Mouse (Mus musculus) myocyte (in vitro differentiated cells): ENCODE results near the gene Zfp174. TPM values are rescaled to one million over a fixed set of nuclear protein-coding genes. Genes with fewer than 3 reads are reported as not detected.
A peak's percentile ranks its signal among the peaks of the same experiment; 100 is the strongest.
"Not testable (repeated sequence)": the region's sequence is repeated elsewhere in the genome, so short reads cannot be mapped to it uniquely, and the experiment has no call there.

ENCODE experiments used
- H3K27me3 ChIP-seq: one replicate; pipeline ENCODE4 v1.6.1; 2011; ENCODE audit not compliant: control insufficient read depth, insufficient read depth, insufficient read length
- H3K36me3 ChIP-seq: one replicate; pipeline ENCODE4 v1.6.1; 2011; ENCODE audit not compliant: control insufficient read depth, insufficient read depth
- H3K4me2 ChIP-seq: one replicate; pipeline ENCODE4 v1.6.1; 2011; ENCODE audit warnings: low read depth, control low read depth
- H3K4me3 ChIP-seq: one replicate; pipeline ENCODE4 v1.5.1; 2011; ENCODE audit warnings: mild to moderate bottlenecking, control low read depth, moderate library complexity
- H3K79me2 ChIP-seq: one replicate; pipeline ENCODE4 v1.6.1; 2011; ENCODE audit not compliant: control insufficient read depth, insufficient read depth
- H3ac ChIP-seq: one replicate; pipeline ENCODE4 v1.6.1; 2011; ENCODE audit not compliant: control insufficient read depth, insufficient read length
- CEBPB ChIP-seq: IDR thresholded peaks from 2 replicates; pipeline ENCODE4 v1.6.1; 2011; ENCODE audit warnings: mild to moderate bottlenecking, moderate library complexity; ENCODE audit not compliant: poor library complexity, insufficient read depth, severe bottlenecking
- MAX ChIP-seq: IDR thresholded peaks from one replicate; pipeline ENCODE4 v1.6.1; 2011; ENCODE audit warnings: low read depth, mild to moderate bottlenecking, control low read depth
- MYOD1 ChIP-seq, 3 experiments: IDR thresholded peaks; one replicate each; pipeline ENCODE4 v1.6.1; 2011; ENCODE audit warnings: control low read depth in 2 of 3, low read depth in 2 of 3, mild to moderate bottlenecking in 2 of 3, moderate library complexity in 1 of 3; ENCODE audit not compliant: insufficient read length in 2 of 3, control insufficient read depth in 1 of 3
- MYOG ChIP-seq, 3 experiments: IDR thresholded peaks; one replicate each; pipeline ENCODE4 v1.6.1; 2011; ENCODE audit warnings: control low read depth in 2 of 3, low read depth in 2 of 3, mild to moderate bottlenecking in 2 of 3; ENCODE audit not compliant: insufficient read length in 2 of 3, control insufficient read depth in 1 of 3, insufficient read depth in 1 of 3
- POLR2A ChIP-seq: IDR thresholded peaks from one replicate; pipeline ENCODE4 v1.6.1; 2011; ENCODE audit warnings: low read depth, mild to moderate bottlenecking, control low read depth, moderate library complexity; ENCODE audit not compliant: insufficient read length
- POLR2AphosphoS2 ChIP-seq: IDR thresholded peaks from one replicate; pipeline ENCODE4 v1.6.1; 2011; ENCODE audit warnings: low read depth, control low read depth; ENCODE audit not compliant: insufficient read length
- REST ChIP-seq: IDR thresholded peaks from one replicate; pipeline ENCODE4 v1.6.1; 2011; ENCODE audit warnings: mild to moderate bottlenecking, control low read depth, moderate library complexity; ENCODE audit not compliant: insufficient read depth, insufficient read length
- SRF ChIP-seq: IDR thresholded peaks from one replicate; pipeline ENCODE4 v1.6.1; 2011; ENCODE audit warnings: low read depth; ENCODE audit not compliant: control insufficient read depth, insufficient read length
- TCF12 ChIP-seq: IDR thresholded peaks from one replicate; pipeline ENCODE4 v1.6.1; 2011; ENCODE audit warnings: mild to moderate bottlenecking, control low read depth; ENCODE audit not compliant: poor library complexity, insufficient read depth, severe bottlenecking
- TCF3 ChIP-seq: IDR thresholded peaks from one replicate; pipeline ENCODE4 v1.6.1; 2011; ENCODE audit warnings: low read depth, control low read depth; ENCODE audit not compliant: insufficient read length
- USF1 ChIP-seq: IDR thresholded peaks from one replicate; pipeline ENCODE4 v1.6.1; 2011; ENCODE audit warnings: low read depth, mild to moderate bottlenecking, control low read depth, moderate library complexity
- polyA plus RNA-seq: library from polyadenylated mRNA; unstranded; fragments of >200 nt; fragmentation: generic; extraction: Trizol; gene quantifications from one replicate; pipeline ENCODE4 v1.2.1, GENCODE M21; 2012; ENCODE audit warnings: missing spikeins

Gene Zfp174
- polyA plus RNA-seq, 1 experiment, result 0.70 TPM

- Histone ChIP-seq H3K36me3 (no peaks in the 10 kb centered on the region), H3K4me2 (no peak overlapping the region), H3K4me3 (no peak overlapping the region), H3ac (no peak overlapping the region), H3K79me2 (no peaks in the 10 kb centered on the region), H3K27me3 (no peaks in the 10 kb centered on the region)
- TF ChIP-seq TCF3 (no peak), CEBPB (no peak), MAX (no peak), POLR2AphosphoS2 (no peak), MYOG (IDR thresholded peaks at IDR 0.05; ENCODE audit: control insufficient read depth in 1 of 3, insufficient read depth in 1 of 3, insufficient read length in 2 of 3, low read depth in 2 of 3) (no peak), TCF12 (no peak), USF1 (no peak), POLR2A (no peak), MYOD1 (IDR thresholded peaks at IDR 0.05; ENCODE audit: control insufficient read depth in 1 of 3, insufficient read length in 2 of 3, low read depth in 2 of 3) (no peak), SRF (no peak)
Observed at GRCm38 (mm10) chr16:3843796-3844195, 3.3 kb upstream of the Zfp174 start.

GRCm38 (mm10) chr16:3847871-3848270, 803 bp downstream of the Zfp174 start:
- Histone ChIP-seq H3ac (peak overlapping the region; percentile 29), H3K4me2 (peak overlapping the region; percentile 93), H3K4me3 (peak overlapping the region; percentile 58), H3K36me3 (no peaks in the 10 kb centered on the region), H3K27me3 (no peaks in the 10 kb centered on the region), H3K79me2 (no peaks in the 10 kb centered on the region)
- no peak for TF ChIP-seq REST
- no peak for TF ChIP-seq TCF12
- TF ChIP-seq SRF, result no peak

- no peak overlapping the region for H3ac ChIP-seq
- no peaks in the 10 kb centered on the region for H3K36me3 ChIP-seq
- no peak overlapping the region for H3K4me3 ChIP-seq
- H3K79me2 ChIP-seq, result no peaks in the 10 kb centered on the region
- no peaks in the 10 kb centered on the region for H3K27me3 ChIP-seq
- no peak overlapping the region for H3K4me2 ChIP-seq
- TF ChIP-seq SRF, result no peak
- TF ChIP-seq POLR2AphosphoS2, result no peak
- no peak for TF ChIP-seq TCF12
- no peak for TF ChIP-seq POLR2A
Observed at GRCm38 (mm10) chr16:3848416-3848815, 1.3 kb downstream of the Zfp174 start.

- not testable (repeated sequence) for H3K4me3 ChIP-seq, H3K36me3 ChIP-seq, H3ac ChIP-seq, H3K79me2 ChIP-seq, H3K27me3 ChIP-seq, H3K4me2 ChIP-seq
Observed at GRCm38 (mm10) chr16:3851301-3851700, 4.2 kb downstream of the Zfp174 start.

GRCm38 (mm10) chr16:3852586-3852985, 5.5 kb downstream of the Zfp174 start:
- H3K27me3 ChIP-seq, result no peaks in the 10 kb centered on the region
- no peak for TF ChIP-seq POLR2AphosphoS2
- TF ChIP-seq MYOD1 (IDR thresholded peaks at IDR 0.05; ENCODE audit: control insufficient read depth in 1 of 3, insufficient read length in 2 of 3, low read depth in 2 of 3), result no peak
- TF ChIP-seq MAX, result no peak
- TF ChIP-seq USF1, result no peak
- TF ChIP-seq POLR2A, result no peak
- no peak for TF ChIP-seq TCF3
- no peak overlapping the region for H3K4me3 ChIP-seq
- H3ac ChIP-seq, result no peak overlapping the region
- no peaks in the 10 kb centered on the region for H3K36me3 ChIP-seq
- no peak overlapping the region for H3K4me2 ChIP-seq
- no peaks in the 10 kb centered on the region for H3K79me2 ChIP-seq

GRCm38 (mm10) chr16:3854437-3855182, 7.5 kb downstream of the Zfp174 start:
- H3K36me3 ChIP-seq, result no peaks in the 10 kb centered on the region
- no peaks in the 10 kb centered on the region for H3K27me3 ChIP-seq

More at GRCm38 (mm10) chr16:3854437-3855182, 7.5 kb downstream of the Zfp174 start:
- Histone ChIP-seq H3K4me2 (no peak overlapping the region), H3K4me3 (no peak overlapping the region), H3K79me2 (no peaks in the 10 kb centered on the region), H3ac (no peak overlapping the region)
- TF ChIP-seq POLR2A (no peak), CEBPB (no peak), SRF (no peak)
